ENCODE assay signal across 9 mouse cellular contexts in genomic region chr6:125350231-125350994, GRCm38 (mm10). TPM values are rescaled to one million over a fixed set of nuclear protein-coding genes. Genes with fewer than 3 reads are reported as not detected.
DNase-seq lines count a peak whose midpoint lies in the region; ATAC-seq and TF ChIP-seq lines count a peak whose summit lies in the region.
"Had no signal": no experiment of that assay in that cellular context is flagged by ENCODE, and none has a peak within 500 bp of the region (broad histone marks: within the 10 kb centered on the region; RNA-seq: fewer than 3 reads in every experiment).

No protein-coding gene starts in this region.

- H3K4me1 ChIP-seq in bone marrow, adult 2 months (ENCODE audit: control insufficient read depth, insufficient read depth, low read length): peaks cover 9% of the 10 kb centered on the region
- peaks cover 67% of the 10 kb centered on the region for H3K4me1 ChIP-seq in heart, embryonic 12.5 days (replicated peaks)
- peaks cover 66% of the 10 kb centered on the region for H3K4me1 ChIP-seq in limb, embryonic 12.5 days (replicated peaks)

- peak; percentile 74 for DNase-seq in adrenal gland, adult 2 months
- no peak for DNase-seq in adrenal gland, postnatal 4 days (ENCODE audit: low spot score in 2 of 2)
- no peak for DNase-seq in urinary bladder, postnatal 10 days (ENCODE audit: low spot score)
- no peak for DNase-seq in frontal cortex, postnatal 36 days (ENCODE audit: low spot score in 2 of 2)

- TF ChIP-seq POLR2A in bone marrow, adult 2 months (IDR thresholded peaks at IDR 0.05; ENCODE audit: borderline replicate concordance, control insufficient read depth, low read depth, low read length): no peak

- H3K4me3 ChIP-seq in bone marrow, adult 2 months (replicated peaks; ENCODE audit: control insufficient read depth, low read depth, low read length): peak overlapping the region; percentile 93
- H3K4me3 ChIP-seq in heart, embryonic 12.5 days: peak overlapping the region; percentile 59
- H3K4me3 ChIP-seq in limb, embryonic 12.5 days (replicated peaks): peak overlapping the region; percentile 61

- no peaks in the 10 kb centered on the region for H3K36me3 ChIP-seq in heart, embryonic 12.5 days
- no peaks in the 10 kb centered on the region for H3K36me3 ChIP-seq in limb, embryonic 12.5 days

- peak overlapping the region; percentile 95 for H3K27ac ChIP-seq in bone marrow, adult 2 months (ENCODE audit: control insufficient read depth, insufficient read depth, low read depth, low read length, poor library complexity)
- peak overlapping the region; percentile 52 for H3K27ac ChIP-seq in heart, embryonic 12.5 days (ENCODE audit: poor library complexity, severe bottlenecking)
- H3K27ac ChIP-seq in limb, embryonic 12.5 days: peak overlapping the region; percentile 80

- H3K27me3 ChIP-seq in heart, embryonic 12.5 days (replicated peaks): no peaks in the 10 kb centered on the region
- H3K27me3 ChIP-seq in limb, embryonic 12.5 days: no peaks in the 10 kb centered on the region

- H3K4me2 ChIP-seq in heart, embryonic 12.5 days: peak overlapping the region; percentile 86
- peak overlapping the region; percentile 91 for H3K4me2 ChIP-seq in limb, embryonic 12.5 days

- no peak for TF ChIP-seq CTCF in bone marrow, adult 2 months (IDR thresholded peaks at IDR 0.05; ENCODE audit: control insufficient read depth, insufficient read depth, low read length)

- peak overlapping the region; percentile 75 for H3K9ac ChIP-seq in heart, embryonic 12.5 days
- peak overlapping the region; percentile 68 for H3K9ac ChIP-seq in limb, embryonic 12.5 days (replicated peaks)

- no peaks in the 10 kb centered on the region for H3K9me3 ChIP-seq in heart, embryonic 12.5 days (replicated peaks)
- H3K9me3 ChIP-seq in limb, embryonic 12.5 days: no peaks in the 10 kb centered on the region

- 3% methylated on average over 20 of the region's 20 CpGs for WGBS in bone marrow, adult 2 months
- 9% methylated on average over 20 of the region's 20 CpGs for WGBS in heart, embryonic 12.5 days
- 1% methylated on average over 20 of the region's 20 CpGs for WGBS in limb, embryonic 12.5 days

- no peak for ATAC-seq in heart, embryonic 12.5 days (ENCODE audit: insufficient number of reproducible peaks, low FRiP score)
- ATAC-seq in limb, embryonic 12.5 days (ENCODE audit: insufficient number of reproducible peaks, insufficient read depth, low FRiP score, low TSS enrichment, low read depth): peak; percentile 12; the same call in 1 of the 2 replicates
- 0 out of 2 replicates have a peak, but pooled peaks have one; percentile 2 for ATAC-seq in monocyte, adult 5-6 weeks (replicated peaks; ENCODE audit: insufficient number of reproducible peaks, low FRiP score, low TSS enrichment, poor library complexity, severe bottlenecking)

RNA-seq across cellular contexts. Expression of gene Tnfrsf1a, which starts 1.3 kb away (rescaled TPM):
- 100 to 1,000 TPM; 208 to 308 TPM for total RNA-seq in adrenal gland, adult 2 months (2021)
- polyA plus RNA-seq in adrenal gland, adult 2 months (2012; rRNA removed): 284 and 368 TPM in 2 replicates
- 100 to 1,000 TPM; 219 to 241 TPM for total RNA-seq in adrenal gland, postnatal 4 days (2021)
- polyA plus RNA-seq in bone marrow, adult 2 months (2011; ENCODE audit: insufficient read depth, insufficient read length, low replicate concordance, missing spikeins): 18.4 and 63.5 TPM in 2 replicates
- 37.2 and 37.9 TPM in 2 replicates for polyA plus RNA-seq in heart, embryonic 12.5 days (2016; fragmentation: Nextera tagmentation; extraction: Ambion mirVana)
- polyA plus RNA-seq in limb, embryonic 12.5 days (2016; fragmentation: Nextera tagmentation; extraction: Ambion mirVana): 50.2 and 50.3 TPM in 2 replicates
- total RNA-seq in monocyte, adult 5-6 weeks (2017): 101 to 111 TPM (median 103 TPM) in 3 replicates

RNA-seq across cellular contexts. Expression of gene Scnn1a, which starts 30.0 kb away (rescaled TPM):
- 1 to 10 TPM; 1.2 to 1.7 TPM for total RNA-seq in adrenal gland, adult 2 months (2021)
- 1.9 and 2.5 TPM in 2 replicates for polyA plus RNA-seq in adrenal gland, adult 2 months (2012; rRNA removed)
- total RNA-seq in adrenal gland, postnatal 4 days (2021): 1 to 10 TPM; 1.7 to 4.5 TPM
- 1.7 and 5.6 TPM in 2 replicates for polyA plus RNA-seq in bone marrow, adult 2 months (2011; ENCODE audit: insufficient read depth, insufficient read length, low replicate concordance, missing spikeins)
- 0.70 and 0.80 TPM in 2 replicates for polyA plus RNA-seq in heart, embryonic 12.5 days (2016; fragmentation: Nextera tagmentation; extraction: Ambion mirVana)
- polyA plus RNA-seq in limb, embryonic 12.5 days (2016; fragmentation: Nextera tagmentation; extraction: Ambion mirVana): 1.0 and 1.3 TPM in 2 replicates
- total RNA-seq in monocyte, adult 5-6 weeks (2017): 3.1 to 6.4 TPM (median 5.9 TPM) in 3 replicates

RNA-seq across cellular contexts. Expression of gene Plekhg6, which starts 30.2 kb away (rescaled TPM):
- total RNA-seq in adrenal gland, adult 2 months (2021): under 1 TPM in 1 of 2 experiments, not detected in 1; 0.21 TPM
- polyA plus RNA-seq in adrenal gland, adult 2 months (2012; rRNA removed): 0.02 and 0.11 TPM in 2 replicates
- under 1 TPM; 0.59 to 0.62 TPM for total RNA-seq in adrenal gland, postnatal 4 days (2021)
- 0.45 TPM in 1 of 2 replicates, not detected in the other for polyA plus RNA-seq in bone marrow, adult 2 months (2011; ENCODE audit: insufficient read depth, insufficient read length, low replicate concordance, missing spikeins)
- not detected in 2 replicates for polyA plus RNA-seq in heart, embryonic 12.5 days (2016; fragmentation: Nextera tagmentation; extraction: Ambion mirVana)
- polyA plus RNA-seq in limb, embryonic 12.5 days (2016; fragmentation: Nextera tagmentation; extraction: Ambion mirVana): 0.41 and 0.46 TPM in 2 replicates
- total RNA-seq in monocyte, adult 5-6 weeks (2017): not detected in 3 replicates
- total RNA-seq: gastrocnemius, adult 8-10 months had no signal

RNA-seq across cellular contexts. Expression of gene Ltbr, which starts 36.7 kb away (rescaled TPM):
- total RNA-seq in adrenal gland, adult 2 months (2021): 10 to 100 TPM; 75.1 to 78.7 TPM
- polyA plus RNA-seq in adrenal gland, adult 2 months (2012; rRNA removed): 179 and 206 TPM in 2 replicates
- total RNA-seq in adrenal gland, postnatal 4 days (2021): 10 to 100 TPM; 88.9 to 89.8 TPM
- 12.4 and 23.2 TPM in 2 replicates for polyA plus RNA-seq in bone marrow, adult 2 months (2011; ENCODE audit: insufficient read depth, insufficient read length, low replicate concordance, missing spikeins)
- polyA plus RNA-seq in heart, embryonic 12.5 days (2016; fragmentation: Nextera tagmentation; extraction: Ambion mirVana): 40.9 and 41.2 TPM in 2 replicates
- 37.3 and 38.6 TPM in 2 replicates for polyA plus RNA-seq in limb, embryonic 12.5 days (2016; fragmentation: Nextera tagmentation; extraction: Ambion mirVana)
- total RNA-seq in monocyte, adult 5-6 weeks (2017): 29.5 to 47.9 TPM (median 41.2 TPM) in 3 replicates
